In the genomic region with DNA sequence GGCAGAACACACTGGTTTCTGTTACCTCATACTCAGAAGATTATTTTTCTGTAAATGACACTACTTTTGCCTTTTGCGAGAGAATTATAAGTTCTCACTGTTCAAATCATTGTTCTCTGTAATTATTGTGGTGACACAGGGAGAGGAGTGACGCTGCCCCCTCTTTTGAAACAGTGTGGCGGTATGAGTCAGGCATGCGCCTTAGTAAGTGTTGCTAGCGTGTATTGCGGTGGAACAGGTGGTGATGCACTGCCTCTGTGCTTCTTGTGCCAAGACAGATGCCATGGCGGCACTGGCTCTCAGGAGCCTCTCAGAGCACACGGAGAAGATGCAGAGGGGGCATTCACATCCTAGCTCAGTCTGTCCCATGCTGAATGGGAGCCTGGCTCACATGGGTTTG, we compare ENCODE assay signal across 24 mouse cellular contexts. TPM values are rescaled to one million over a fixed set of nuclear protein-coding genes. Genes with fewer than 3 reads are reported as not detected.
DNase-seq lines count a peak whose midpoint lies in the region; TF ChIP-seq lines count a peak whose summit lies in the region.
"Had no signal": no experiment of that assay in that cellular context is flagged by ENCODE, and none has a peak within 500 bp of the region (broad histone marks: within the 10 kb centered on the region; RNA-seq: fewer than 3 reads in every experiment).

No protein-coding gene starts in this region.

- H3ac ChIP-seq in myocyte (ENCODE audit: control insufficient read depth, insufficient read length): no peak overlapping the region

- TF ChIP-seq POLR2A in myocyte (IDR thresholded peaks at IDR 0.05; ENCODE audit: insufficient read length, low read depth): no peak

- no peaks in the 10 kb centered on the region for H3K79me2 ChIP-seq in myocyte (ENCODE audit: control insufficient read depth, insufficient read depth)

- no peak overlapping the region for H3K4me3 ChIP-seq in myocyte
- H3K4me3 ChIP-seq: gastrocnemius, adult 2 months; liver, embryonic 13.5 days; midbrain, embryonic 15.5 days had no signal

- H3K27me3 ChIP-seq in myocyte (ENCODE audit: control insufficient read depth, insufficient read depth, insufficient read length): no peaks in the 10 kb centered on the region
- H3K27me3 ChIP-seq: liver, embryonic 13.5 days; midbrain, embryonic 15.5 days had no signal

- no peak overlapping the region for H3K4me2 ChIP-seq in myocyte (ENCODE audit: low read depth)
- H3K4me2 ChIP-seq: liver, embryonic 13.5 days; midbrain, embryonic 15.5 days had no signal

- peak; percentile 79 for DNase-seq in right cerebral cortex, adult 18-20 months
- no peak for DNase-seq in right cerebral cortex, postnatal 4 days
- peak; percentile 83 for DNase-seq in layer of hippocampus, adult 9-11 months
- DNase-seq in urinary bladder, adult 2 months (ENCODE audit: low spot score): no peak
- DNase-seq in ovary, adult 18-20 months (ENCODE audit: low spot score): no peak
- no peak for DNase-seq in embryo, embryonic 9.5 days (ENCODE audit: extremely low spot score)
- no peak for DNase-seq in thymus, postnatal 25 days
- DNase-seq: adrenal gland, postnatal 10 days; B cell, adult 2 months; cerebellum, adult 9-10 months; gastrocnemius, adult 2 months; heart, adult 11 months; heart, postnatal 4 days; kidney, adult 2 months; kidney, postnatal 36 days; liver, embryonic 13.5 days; spleen, adult 18-20 months; thymus, adult 2 months had no signal

- H3K36me3 ChIP-seq in myocyte (ENCODE audit: control insufficient read depth, insufficient read depth): no peaks in the 10 kb centered on the region
- H3K36me3 ChIP-seq: liver, embryonic 13.5 days; midbrain, embryonic 15.5 days had no signal

TF ChIP-seq in myocyte, 11 proteins besides CTCF, POLR2A, EP300 and RAD21:
- TF ChIP-seq SRF (IDR thresholded peaks at IDR 0.05; ENCODE audit: control insufficient read depth, insufficient read length, low read depth) (no peak), MAX (IDR thresholded peaks at IDR 0.05; ENCODE audit: low read depth) (no peak), MYOD1 (IDR thresholded peaks at IDR 0.05; ENCODE audit: control insufficient read depth in 1 of 3, insufficient read length in 2 of 3, low read depth in 2 of 3) (peak in 2 of 3 experiments; percentile 32 to 42), E2F4 (IDR thresholded peaks at IDR 0.05; ENCODE audit: insufficient read depth) (no peak), MYOG (IDR thresholded peaks at IDR 0.05; ENCODE audit: control insufficient read depth in 1 of 3, insufficient read depth in 1 of 3, insufficient read length in 2 of 3, low read depth in 2 of 3) (no peak)
TF ChIP-seq in myocyte: peak in this region for 1.

RNA-seq across cellular contexts. Expression of a gene that starts 22.2 kb away (rescaled TPM):
- polyA plus RNA-seq in myocyte (2012; fragmentation: generic; extraction: Trizol): 0.13 TPM
- 2.9 and 3.8 TPM in 2 replicates for polyA plus RNA-seq in urinary bladder, adult 2 months (2012; rRNA removed)

RNA-seq across cellular contexts. Expression of a gene that starts 52.9 kb away (rescaled TPM):
- polyA plus RNA-seq in myocyte (2012; fragmentation: generic; extraction: Trizol): not detected
- 0.57 and 0.78 TPM in 2 replicates for polyA plus RNA-seq in urinary bladder, adult 2 months (2012; rRNA removed)
- polyA plus RNA-seq: embryonic facial prominence, embryonic 14.5 days; hindbrain, postnatal 0 days; limb, embryonic 11.5 days; liver, embryonic 13.5 days; lung, postnatal 0 days; midbrain, embryonic 15.5 days had no signal

Comparison
In these comparisons a context has a peak if more than half of its experiments do, and no peak if none do; other contexts are left out.
1. DNase-seq: peak in right cerebral cortex, adult 18-20 months (single experiment) and layer of hippocampus, adult 9-11 months (single experiment); none in right cerebral cortex, postnatal 4 days (single experiment), urinary bladder, adult 2 months (single experiment), ovary, adult 18-20 months (single experiment), embryo, embryonic 9.5 days (single experiment) and thymus, postnatal 25 days (single experiment).